Mouse (Mus musculus) spleen, adult 12 weeks (tissue): Measurements from ENCODE around the gene Gpc6.
"Not testable (repeated sequence)": the region's sequence is repeated elsewhere in the genome, so short reads cannot be mapped to it uniquely, and the experiment has no call there.

ENCODE experiments used
- DNase-seq: peaks from one replicate; pipeline ENCODE4 v3.0.0; 2022; ENCODE audit warnings: low spot score

Gene Gpc6

DNA sequence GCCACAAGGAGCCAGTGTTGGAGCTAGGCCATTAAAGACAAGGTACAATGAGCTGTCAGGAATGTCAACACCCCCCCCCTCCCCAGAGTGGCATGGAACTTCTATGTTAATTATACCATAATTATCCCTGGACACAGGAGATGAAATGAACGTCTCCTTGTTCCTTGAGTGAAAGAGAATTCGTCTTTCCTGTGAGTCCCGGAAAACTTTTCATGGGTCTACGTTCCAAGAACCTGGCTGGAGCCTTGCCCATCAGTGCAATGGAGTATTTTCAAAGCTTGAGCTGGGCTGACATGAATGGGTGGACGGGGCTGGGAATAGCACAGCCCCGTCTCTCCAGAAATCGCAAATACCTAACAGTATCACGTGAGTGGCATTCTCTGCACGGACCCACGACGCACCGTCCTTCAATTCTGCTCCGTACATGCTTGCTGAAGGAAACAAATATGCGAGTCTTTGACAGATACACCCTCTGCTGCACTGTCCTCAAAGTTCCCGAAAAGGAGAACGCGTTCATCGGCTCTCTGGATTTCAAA, 444.3 kb downstream of the Gpc6 start:
- DNase-seq: no peak

GRCm38 (mm10) chr14:117376822-117377376, 451.8 kb downstream of the Gpc6 start:
- no peak for DNase-seq

- no peak for DNase-seq
These were observed 454.9 kb downstream of the Gpc6 start for GRCm38 (mm10) chr14:117379979-117380378.

DNA sequence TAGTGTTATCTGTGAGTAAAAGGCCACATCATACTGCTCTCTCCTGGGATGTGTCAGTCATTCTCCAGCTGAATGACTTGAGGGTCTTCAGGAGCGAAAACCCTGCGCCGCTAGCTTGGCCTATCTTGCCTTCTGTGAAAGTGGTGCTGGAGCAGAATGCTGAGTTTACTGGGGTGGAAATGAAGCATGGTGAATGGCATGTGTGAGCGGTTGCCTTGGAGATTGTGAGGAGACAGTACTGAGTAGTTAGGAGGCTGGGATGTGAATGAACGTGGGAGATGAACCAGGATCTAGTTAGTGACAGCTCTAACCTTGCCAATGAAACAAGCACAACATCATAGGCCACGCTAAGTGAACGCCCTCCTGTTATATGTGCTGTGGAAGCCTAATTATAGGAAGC, 458.1 kb downstream of the Gpc6 start:
- no peak for DNase-seq

DNA sequence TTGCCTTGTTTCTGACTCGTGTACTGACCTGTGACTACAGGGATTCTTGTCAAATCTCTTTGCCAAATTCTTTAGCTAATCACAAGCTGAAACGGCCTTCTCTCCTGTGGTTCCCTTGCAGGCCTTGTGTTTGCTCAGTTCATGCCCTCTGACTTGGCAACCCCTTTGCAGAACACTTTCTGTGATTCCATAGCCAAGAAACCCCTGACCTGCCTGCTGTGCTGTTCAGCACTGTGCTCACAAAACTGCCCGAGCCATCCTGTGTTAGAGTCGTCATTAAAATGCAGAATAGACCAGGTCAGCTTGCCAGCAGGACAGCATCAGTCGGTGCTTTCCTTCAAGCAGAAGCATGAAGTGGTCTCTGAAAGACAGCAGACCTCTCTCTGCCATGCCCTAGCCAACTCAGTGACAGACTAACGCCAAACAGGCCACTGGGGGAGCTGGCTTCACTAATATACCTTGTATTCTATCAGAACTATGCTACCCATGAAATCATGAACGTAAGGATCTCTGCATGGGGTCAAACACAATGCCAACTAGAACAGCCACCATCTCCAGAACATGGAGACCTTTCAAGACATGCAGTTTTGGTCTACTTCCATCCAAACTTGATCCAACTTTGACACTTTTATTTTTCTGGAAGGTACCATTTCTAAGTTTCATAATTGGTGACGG, 459.1 kb downstream of the Gpc6 start:
- DNase-seq: no peak

- DNase-seq: no peak
These were observed 460.7 kb downstream of the Gpc6 start for GRCm38 (mm10) chr14:117385731-117386270.

- no peak for DNase-seq
These were observed 465.7 kb downstream of the Gpc6 start for GRCm38 (mm10) chr14:117390794-117391320.

DNA sequence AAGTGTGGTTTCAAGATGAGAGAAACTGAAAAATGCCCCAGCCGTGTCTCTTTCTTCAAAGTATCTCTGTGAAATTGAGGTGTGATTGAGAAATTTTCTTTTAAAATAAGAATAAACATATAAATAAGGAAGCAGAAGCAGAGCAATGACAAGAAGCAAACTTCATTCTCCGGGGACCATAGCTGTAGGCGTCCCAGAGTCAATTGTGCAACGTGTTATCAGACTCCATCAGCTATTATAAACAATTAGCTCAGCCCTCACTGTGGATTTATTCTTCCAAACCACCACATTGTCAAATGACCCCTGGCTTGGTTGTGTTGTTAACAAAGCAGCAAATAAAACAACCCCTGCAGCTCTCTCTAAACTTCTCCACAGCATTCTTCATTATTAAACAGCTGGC, 466.3 kb downstream of the Gpc6 start:
- no peak for DNase-seq

GRCm38 (mm10) chr14:117397165-117397564, 472.1 kb downstream of the Gpc6 start:
- DNase-seq: no peak

DNA sequence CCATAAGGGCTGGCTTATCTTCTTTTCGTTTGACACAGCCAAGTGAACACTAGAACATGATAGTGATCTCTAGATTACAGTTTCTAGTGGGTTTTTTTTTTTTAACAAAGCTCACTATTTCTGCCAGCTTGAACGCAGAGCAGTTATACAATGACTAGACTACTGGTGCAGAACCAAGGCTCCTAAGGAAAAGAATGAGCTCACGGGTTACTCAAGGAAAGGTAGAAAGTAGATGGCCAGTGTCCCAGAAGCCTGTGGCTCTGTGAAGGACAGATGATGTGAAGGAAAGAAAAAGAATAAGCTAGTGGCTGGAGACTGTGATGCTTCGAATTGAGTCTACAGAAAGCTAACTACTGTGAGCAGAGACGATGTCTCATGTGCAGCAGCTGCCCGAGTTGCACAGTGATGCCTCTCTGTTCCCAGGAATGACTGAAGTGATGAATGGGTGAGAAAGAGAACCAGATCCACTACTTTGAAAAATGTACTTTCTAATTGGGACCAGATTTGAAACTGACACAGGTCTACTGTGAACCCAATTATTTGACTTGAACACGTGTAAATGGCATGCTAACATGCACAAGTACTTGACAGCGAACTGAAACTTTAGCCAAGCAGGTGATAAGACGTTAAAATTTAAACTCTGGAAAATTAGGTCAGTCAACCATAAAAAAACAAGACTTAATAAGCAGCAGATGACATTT, 482.9 kb downstream of the Gpc6 start:
- no peak for DNase-seq

GRCm38 (mm10) chr14:117408525-117408835, 483.4 kb downstream of the Gpc6 start:
- no peak for DNase-seq

DNA sequence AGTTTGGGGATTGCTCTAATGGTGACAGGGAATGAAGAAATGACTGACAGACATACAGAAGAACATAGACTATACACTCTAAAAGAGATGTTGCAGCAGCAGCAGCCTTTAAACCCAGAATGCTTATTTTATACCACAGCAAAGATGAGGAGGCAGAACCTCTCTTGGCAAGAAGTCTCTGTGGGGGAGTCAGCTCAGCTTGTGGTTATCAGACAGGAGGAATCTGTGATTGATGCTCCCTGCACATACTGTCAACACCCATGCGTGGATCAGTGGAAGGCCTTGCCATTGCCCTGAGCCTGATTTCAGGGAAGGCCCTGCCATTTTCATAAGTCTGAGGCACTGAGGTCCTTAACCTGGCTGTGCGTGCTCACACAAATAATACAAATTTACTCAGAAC, 484.7 kb downstream of the Gpc6 start:
- no peak for DNase-seq

- DNase-seq: no peak
These were observed 485.4 kb downstream of the Gpc6 start for GRCm38 (mm10) chr14:117410511-117410910.

DNA sequence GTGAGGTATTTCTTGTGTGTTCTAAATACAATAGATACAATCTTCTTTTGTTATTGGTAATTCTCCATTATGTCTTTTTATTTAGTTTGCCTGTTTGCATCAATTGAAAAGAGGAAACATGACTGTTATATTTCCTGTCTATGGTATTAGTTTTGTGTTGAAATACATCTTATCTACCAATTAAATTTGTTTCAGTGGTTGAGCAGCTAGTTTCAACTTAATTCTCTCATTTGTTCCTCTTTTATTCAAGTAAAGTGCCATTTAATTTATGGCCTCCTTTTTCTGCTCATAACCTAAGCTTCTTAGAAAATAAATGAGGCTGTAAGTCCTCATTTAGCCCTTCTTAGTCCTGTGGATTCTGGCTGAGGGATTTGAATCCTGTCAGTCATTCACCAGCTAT, 489.9 kb downstream of the Gpc6 start:
- no peak for DNase-seq

- DNase-seq: no peak
These were observed 494.6 kb downstream of the Gpc6 start for GRCm38 (mm10) chr14:117419561-117420218.

- no peak for DNase-seq
These were observed 496.1 kb downstream of the Gpc6 start for GRCm38 (mm10) chr14:117421170-117421569.

GRCm38 (mm10) chr14:117426116-117426515, 501.0 kb downstream of the Gpc6 start:
- DNase-seq: no peak

DNA sequence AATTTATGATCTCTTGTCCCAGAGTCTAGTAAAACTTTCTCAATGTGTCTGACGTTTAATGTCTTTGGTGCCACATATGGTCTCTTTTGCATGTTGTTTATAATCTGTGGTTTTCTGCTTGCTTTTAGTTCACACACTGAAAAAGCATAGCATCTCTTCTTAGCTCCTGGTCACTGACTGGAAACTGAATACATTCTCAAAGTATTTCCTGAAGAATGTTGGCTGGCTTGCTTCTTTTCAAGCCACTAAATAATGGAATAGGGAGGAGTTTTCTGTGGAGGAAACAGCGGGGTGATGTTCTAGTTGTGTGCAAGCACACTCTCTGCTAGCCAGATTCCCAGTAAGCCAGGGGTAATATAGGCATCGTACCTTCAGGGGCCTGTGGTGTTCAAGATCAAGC, 502.7 kb downstream of the Gpc6 start:
- no peak for DNase-seq

DNA sequence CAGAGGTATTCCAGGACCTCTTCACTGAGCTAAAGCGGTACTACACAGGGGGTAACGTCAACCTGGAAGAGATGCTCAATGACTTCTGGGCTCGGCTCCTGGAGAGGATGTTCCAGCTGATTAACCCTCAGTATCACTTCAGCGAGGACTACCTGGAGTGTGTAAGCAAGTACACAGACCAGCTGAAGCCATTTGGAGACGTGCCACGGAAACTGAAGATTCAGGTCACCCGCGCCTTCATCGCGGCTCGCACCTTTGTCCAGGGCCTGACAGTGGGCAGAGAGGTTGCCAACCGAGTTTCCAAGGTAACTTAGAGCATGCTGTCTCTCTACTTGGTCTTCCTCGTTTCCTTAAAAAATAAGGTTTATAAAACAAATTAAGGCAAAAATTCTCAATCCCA, 510.6 kb downstream of the Gpc6 start:
- no peak for DNase-seq

GRCm38 (mm10) chr14:117446675-117447231, 521.6 kb downstream of the Gpc6 start:
- not testable (repeated sequence) for DNase-seq

DNA sequence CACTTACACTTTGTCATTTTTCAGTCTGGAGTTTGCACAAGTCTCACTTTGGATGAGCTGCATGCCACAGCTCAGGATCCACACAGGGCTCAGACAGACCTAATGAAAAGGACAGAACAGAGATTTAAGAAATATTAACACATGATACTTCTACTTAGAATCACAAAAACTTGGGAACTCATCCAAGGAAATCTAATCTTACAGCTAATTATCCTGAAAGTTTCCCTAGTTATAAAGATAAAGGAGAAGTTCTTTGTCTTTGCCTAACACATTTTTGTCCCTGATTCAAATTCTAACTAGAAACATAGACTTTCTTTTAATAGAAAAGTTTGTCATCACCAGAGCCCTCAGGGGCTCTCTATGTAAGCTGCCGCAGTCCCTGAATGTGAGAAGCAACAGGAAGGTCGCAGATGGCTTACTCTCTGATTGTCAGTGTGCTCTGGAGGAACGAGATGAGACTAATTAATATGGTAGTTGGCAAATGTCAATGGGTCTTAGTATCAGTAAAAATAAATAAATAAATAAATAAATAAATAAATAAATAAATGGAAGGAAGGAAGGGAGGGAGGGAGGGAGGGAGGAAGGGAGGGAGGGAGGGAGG, 526.4 kb downstream of the Gpc6 start:
- no peak for DNase-seq

- DNase-seq: no peak
These were observed 527.0 kb downstream of the Gpc6 start for GRCm38 (mm10) chr14:117452150-117452549.
